Mouse (Mus musculus) olfactory bulb, adult 2 months (tissue): Measurements from ENCODE around the gene Rfx2. TPM values are rescaled to one million over a fixed set of nuclear protein-coding genes. Genes with fewer than 3 reads are reported as not detected.

Experiments
- H3K27ac ChIP-seq: fragments of 200-500 bp; 2 replicates; pipeline ENCODE4 v1.5.1; 2012; ENCODE audit warnings: low read depth, low read length; ENCODE audit not compliant: insufficient read depth
- H3K4me1 ChIP-seq: fragments of 200-500 bp; 2 replicates; pipeline ENCODE4 v1.6.1; 2012; ENCODE audit warnings: low read length; ENCODE audit not compliant: control insufficient read depth, insufficient read depth
- H3K4me3 ChIP-seq: fragments of 200-500 bp; 2 replicates; pipeline ENCODE4 v1.5.1; 2012; ENCODE audit warnings: mild to moderate bottlenecking, low read depth, low read length, moderate library complexity; ENCODE audit not compliant: insufficient read depth
- CTCF ChIP-seq: fragments of 200-500 bp; IDR thresholded peaks from 2 replicates; pipeline ENCODE4 v1.5.1; 2012; ENCODE audit warnings: low read depth, mild to moderate bottlenecking, low read length, moderate library complexity; ENCODE audit not compliant: insufficient read depth
- POLR2A ChIP-seq: fragments of 200-500 bp; IDR thresholded peaks from 2 replicates; pipeline ENCODE4 v1.6.1; 2012; ENCODE audit warnings: mild to moderate bottlenecking, low read depth, low read length, moderate library complexity; ENCODE audit not compliant: insufficient read depth
- WGBS: fragments of 180-500 bp; shearing (Covaris S2); methylation state at CpG from one replicate; pipeline ENCODE4 v1.1.7; 2018; 5-methylcytosine and 5-hydroxymethylcytosine counted together
- polyA plus RNA-seq: library from polyadenylated mRNA; stranded (reverse); fragments of >200 nt; gene quantifications from 2 replicates; pipeline ENCODE4 v1.2.4, GENCODE M21; 2012; ENCODE audit warnings: low replicate concordance; ENCODE audit not compliant: missing spikeins, insufficient read depth, insufficient read length

Rfx2 gene
- not detected in 2 replicates for polyA plus RNA-seq

- TF ChIP-seq CTCF: no peak
- no peak for TF ChIP-seq POLR2A
- no peak within 1 kb of the TSS for H3K27ac ChIP-seq
- peaks cover 13% of the 10 kb centered on the region for H3K4me1 ChIP-seq
- WGBS: under 1% methylated on average over 60 of the region's 62 CpGs
- H3K4me3 ChIP-seq: peak within 1 kb of the TSS; percentile 43
Measured at GRCm38 (mm10) chr17:56830411-56831110, at the start of gene Rfx2. Gene Rfx2 (minus strand): TSS chr17:56831013.

GRCm38 (mm10) chr17:56877426-56877825 is 46.6 kb upstream of the Rfx2 start:
- Histone ChIP-seq H3K27ac (no peak overlapping the region), H3K4me1 (no peaks in the 10 kb centered on the region), H3K4me3 (no peak overlapping the region)
- TF ChIP-seq CTCF: no peak
- TF ChIP-seq POLR2A: no peak
- WGBS: 91% methylated on average over 19 of the region's 19 CpGs

- no peaks in the 10 kb centered on the region for H3K4me1 ChIP-seq
- H3K4me3 ChIP-seq: no peak overlapping the region
- TF ChIP-seq POLR2A (no peak), CTCF (no peak)
- H3K27ac ChIP-seq: no peak overlapping the region
- WGBS: 68% methylated on average over 8 of the region's 8 CpGs
Measured at GRCm38 (mm10) chr17:56876981-56877380, 46.2 kb upstream of the Rfx2 start.

GRCm38 (mm10) chr17:56876465-56876864 is 45.7 kb upstream of the Rfx2 start:
- H3K4me3 ChIP-seq: no peak overlapping the region
- no peak for TF ChIP-seq POLR2A
- no peak for TF ChIP-seq CTCF
- 83% methylated on average over 3 of the region's 3 CpGs for WGBS
- H3K27ac ChIP-seq: no peak overlapping the region
- H3K4me1 ChIP-seq: no peaks in the 10 kb centered on the region

- H3K4me3 ChIP-seq: no peak within 1 kb of the TSS
- 89% methylated on average over 12 of the region's 12 CpGs for WGBS
- no peaks in the 10 kb centered on the region for H3K4me1 ChIP-seq
- TF ChIP-seq CTCF (no peak), POLR2A (no peak)
- no peak within 1 kb of the TSS for H3K27ac ChIP-seq
Measured at GRCm38 (mm10) chr17:56874936-56875651, 44.3 kb upstream of the Rfx2 start, which contains the start of gene 1700061G19Rik. Gene 1700061G19Rik (plus strand): TSS chr17:56875477.

- Histone ChIP-seq H3K4me1 (no peaks in the 10 kb centered on the region), H3K4me3 (no peak within 1 kb of the TSS), H3K27ac (no peak within 1 kb of the TSS)
- 95% methylated on average over 2 of the region's 2 CpGs for WGBS
- TF ChIP-seq CTCF (no peak), POLR2A (no peak)
Measured at GRCm38 (mm10) chr17:56874237-56874636, 43.4 kb upstream of the Rfx2 start, which contains the start of gene Acsbg2. Gene Acsbg2 (minus strand): TSS chr17:56874447.

GRCm38 (mm10) chr17:56872512-56872911 is 41.7 kb upstream of the Rfx2 start:
- TF ChIP-seq CTCF (no peak), POLR2A (no peak)
- H3K27ac ChIP-seq: no peak overlapping the region
- H3K4me1 ChIP-seq: no peaks in the 10 kb centered on the region
- WGBS: 83% methylated on average over 7 of the region's 7 CpGs
- H3K4me3 ChIP-seq: no peak overlapping the region

- H3K4me1 ChIP-seq: no peaks in the 10 kb centered on the region
- H3K4me3 ChIP-seq: no peak overlapping the region
- no peak for TF ChIP-seq CTCF
- no peak for TF ChIP-seq POLR2A
- no peak overlapping the region for H3K27ac ChIP-seq
- 85% methylated on average over 8 of the region's 8 CpGs for WGBS
Measured at GRCm38 (mm10) chr17:56871767-56872166, 41.0 kb upstream of the Rfx2 start.
